Mouse (Mus musculus) adrenal gland, postnatal 4 days (tissue): ENCODE measurements at regions not wholly inside any gene's neighbourhood (a gene's known extent, or its start where the extent isn't known, plus 50 kb on each side); places are given as distances from the start of the nearest gene placed in this dataset.
A peak's percentile ranks its signal among the peaks of the same experiment; 100 is the strongest.

Source experiments
- DNase-seq, 2 experiments: peaks; one replicate each; pipeline ENCODE4 v3.0.0; 2021 to 2022; ENCODE audit warnings: low spot score in 2 of 2, mixed read lengths in 2 of 2

GRCm38 (mm10) chr3:52158788-52159260 lies 53.9 kb upstream of the Maml3 start:
- no peak for DNase-seq

GRCm38 (mm10) chr3:52161688-52162087 lies 56.8 kb upstream of the Maml3 start:
- DNase-seq, result no peak

GRCm38 (mm10) chr3:52163990-52164389 lies 59.1 kb upstream of the Maml3 start:
- DNase-seq, result no peak

- no peak for DNase-seq
These were observed 62.5 kb upstream of the Maml3 start for GRCm38 (mm10) chr3:52167420-52167819.

- no peak for DNase-seq
These were observed 66.0 kb upstream of the Maml3 start for GRCm38 (mm10) chr3:52170847-52171246.

- no peak for DNase-seq
These were observed 66.4 kb upstream of the Maml3 start for GRCm38 (mm10) chr3:52171303-52171702.

GRCm38 (mm10) chr3:52173490-52173889 lies 68.6 kb upstream of the Maml3 start:
- no peak for DNase-seq

- no peak for DNase-seq
These were observed 71.2 kb upstream of the Maml3 start for GRCm38 (mm10) chr3:52176108-52176507.

- DNase-seq, result no peak
These were observed 74.0 kb upstream of the Maml3 start for GRCm38 (mm10) chr3:52178851-52179250.

- DNase-seq, result peak in 1 of 2 experiments; percentile 39
These were observed 74.8 kb upstream of the Maml3 start for GRCm38 (mm10) chr3:52179686-52180085.

GRCm38 (mm10) chr3:52180306-52180705 lies 75.4 kb upstream of the Maml3 start:
- no peak for DNase-seq

- DNase-seq, result peak; percentile 43 to 76
These were observed 75.9 kb upstream of the Maml3 start for GRCm38 (mm10) chr3:52180785-52181184.

- no peak for DNase-seq
These were observed 76.6 kb upstream of the Maml3 start for GRCm38 (mm10) chr3:52181326-52182101.

GRCm38 (mm10) chr3:52184241-52184640 lies 79.4 kb upstream of the Maml3 start:
- DNase-seq, result no peak

- no peak for DNase-seq
These were observed 80.5 kb upstream of the Maml3 start for GRCm38 (mm10) chr3:52185351-52185750.

- DNase-seq, result no peak
These were observed 80.7 kb upstream of the Foxo1 start for GRCm38 (mm10) chr3:52187401-52187801.

- DNase-seq, result no peak
These were observed 79.8 kb upstream of the Foxo1 start for GRCm38 (mm10) chr3:52188303-52188702.

GRCm38 (mm10) chr3:52189016-52189415 lies 79.1 kb upstream of the Foxo1 start:
- no peak for DNase-seq

- no peak for DNase-seq
These were observed 78.1 kb upstream of the Foxo1 start for GRCm38 (mm10) chr3:52190021-52190420.

GRCm38 (mm10) chr3:52193026-52193425 lies 75.1 kb upstream of the Foxo1 start:
- DNase-seq, result no peak

- DNase-seq, result no peak
These were observed 73.9 kb upstream of the Foxo1 start for GRCm38 (mm10) chr3:52194216-52194615.

GRCm38 (mm10) chr3:52195486-52195885 lies 72.7 kb upstream of the Foxo1 start:
- DNase-seq, result no peak
